Mouse (Mus musculus): Measurements from ENCODE around the gene Bag5.

DNA sequence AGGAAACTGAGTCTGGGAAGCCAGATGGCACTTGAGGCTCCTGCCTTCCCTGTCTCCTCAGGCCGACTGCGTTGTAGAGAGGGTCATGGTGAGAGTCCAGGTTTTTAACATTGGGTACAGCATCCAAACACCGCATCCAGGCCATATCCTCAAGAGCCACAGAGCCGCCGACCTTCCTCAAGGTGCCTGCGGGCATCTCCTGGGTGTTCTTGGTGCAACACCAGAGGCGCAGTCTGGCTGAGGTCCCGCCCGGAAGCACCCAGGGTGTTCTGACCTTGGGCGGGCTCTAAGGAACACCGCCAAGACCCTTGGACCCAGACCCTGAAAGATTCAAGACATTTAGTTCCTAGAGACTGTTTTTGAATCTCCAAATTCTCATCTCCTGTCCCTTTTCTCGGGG lies 40.5 kb downstream of the Bag5 start:
- TF ChIP-seq CTCF (IDR thresholded peaks at IDR 0.05 in 2 of 3, conservative IDR thresholded peaks at IDR 0.05 in 1 of 3; ENCODE audit: control insufficient read depth in 1 of 3, insufficient read depth in 1 of 3, low read depth in 2 of 3, low read length in 3 of 3, poor library complexity in 1 of 3, severe bottlenecking in 1 of 3), result no peak
- no peak for TF ChIP-seq MYC (IDR thresholded peaks at IDR 0.05; ENCODE audit: low read depth, low read length)
- no peak for TF ChIP-seq NELFE (IDR thresholded peaks at IDR 0.05; ENCODE audit: low read depth, low read length)
- TF ChIP-seq EP300 (IDR thresholded peaks at IDR 0.05; ENCODE audit: low read depth in 1 of 2, low read length in 2 of 2), result no peak
- no peak for TF ChIP-seq USF1 (IDR thresholded peaks at IDR 0.05; ENCODE audit: low read depth, low read length)
- TF ChIP-seq GABPA (IDR thresholded peaks at IDR 0.05; ENCODE audit: low read depth, low read length), result no peak
- no peak for TF ChIP-seq SMC3 (IDR thresholded peaks at IDR 0.05; ENCODE audit: low read depth, low read length)
- TF ChIP-seq POLR2A (IDR thresholded peaks at IDR 0.05; ENCODE audit: control insufficient read depth in 1 of 2, insufficient read depth in 1 of 2, low read depth in 1 of 2, low read length in 2 of 2, poor library complexity in 1 of 2), result no peak
- no peak for TF ChIP-seq GATA1 (IDR thresholded peaks at IDR 0.05; ENCODE audit: low read depth, low read length)
- no peak for TF ChIP-seq ELF1 (IDR thresholded peaks at IDR 0.05; ENCODE audit: low read depth, low read length)
- TF ChIP-seq MAZ (IDR thresholded peaks at IDR 0.05; ENCODE audit: low read depth, low read length), result no peak
- TF ChIP-seq UBTF (IDR thresholded peaks at IDR 0.05; ENCODE audit: borderline replicate concordance, insufficient read depth, low read depth, low read length), result no peak
